Mouse (Mus musculus) cerebral cortex, adult 2 months (tissue): Measurements from ENCODE around the gene Parp3.

Experiments used
- WGBS: fragments of 180-500 bp; shearing (Covaris S2); methylation state at CpG from one replicate; pipeline ENCODE4 v1.1.7; 2018; 5-methylcytosine and 5-hydroxymethylcytosine counted together

Gene Parp3

GRCm38 (mm10) chr9:106457163-106457559 is 19.6 kb downstream of the Parp3 start:
- 60% methylated on average over 9 of the region's 9 CpGs for WGBS

- WGBS: 40% methylated on average over 15 of the region's 15 CpGs
Measured at GRCm38 (mm10) chr9:106456325-106457162, 20.2 kb downstream of the Parp3 start.

- WGBS: 18% methylated on average over 17 of the region's 17 CpGs
Measured at GRCm38 (mm10) chr9:106454888-106455681, 21.7 kb downstream of the Parp3 start.

GRCm38 (mm10) chr9:106454071-106454761 is 22.5 kb downstream of the Parp3 start:
- WGBS: 7% methylated on average over 20 of the region's 20 CpGs

- 2% methylated on average over 54 of the region's 74 CpGs for WGBS
Measured at GRCm38 (mm10) chr9:106453271-106454070, 23.3 kb downstream of the Parp3 start, which contains the start of gene Pcbp4. Pcbp4 (plus strand) TSS chr9:106453291.

GRCm38 (mm10) chr9:106452821-106453220 is 23.9 kb downstream of the Parp3 start:
- 13% methylated on average over 7 of the region's 7 CpGs for WGBS

GRCm38 (mm10) chr9:106452351-106452750 is 24.4 kb downstream of the Parp3 start:
- WGBS: 55% methylated on average over 6 of the region's 6 CpGs

GRCm38 (mm10) chr9:106451899-106452298 is 24.9 kb downstream of the Parp3 start:
- 69% methylated on average over 2 of the region's 2 CpGs for WGBS

GRCm38 (mm10) chr9:106451298-106451697 is 25.5 kb downstream of the Parp3 start:
- 86% methylated on average over 11 of the region's 11 CpGs for WGBS

- WGBS: 45% methylated on average over 9 of the region's 9 CpGs
Measured at GRCm38 (mm10) chr9:106450661-106451060, 26.1 kb downstream of the Parp3 start.

GRCm38 (mm10) chr9:106449947-106450346 is 26.8 kb downstream of the Parp3 start:
- 84% methylated on average over 8 of the region's 8 CpGs for WGBS

GRCm38 (mm10) chr9:106448498-106449031 is 28.2 kb downstream of the Parp3 start:
- WGBS: under 1% methylated on average over 23 of the region's 23 CpGs

GRCm38 (mm10) chr9:106447951-106448350 is 28.8 kb downstream of the Parp3 start:
- 25% methylated on average over 9 of the region's 9 CpGs for WGBS

GRCm38 (mm10) chr9:106447348-106447747 is 29.4 kb downstream of the Parp3 start, which contains the start of the genes Abhd14b and Abhd14a:
Abhd14b (plus strand) TSS chr9:106447459.
Abhd14a (minus strand) TSS chr9:106447678.
- under 1% methylated on average over 24 of the region's 24 CpGs for WGBS

GRCm38 (mm10) chr9:106444836-106445235 is 31.9 kb downstream of the Parp3 start:
- WGBS: 87% methylated on average over 4 of the region's 4 CpGs

- WGBS: 85% methylated on average over 5 of the region's 5 CpGs
Measured at GRCm38 (mm10) chr9:106442680-106443079, 34.1 kb downstream of the Parp3 start.

- 87% methylated on average over 9 of the region's 9 CpGs for WGBS
Measured at GRCm38 (mm10) chr9:106436566-106436965, 40.2 kb downstream of the Parp3 start.

GRCm38 (mm10) chr9:106433389-106433788 is 43.4 kb downstream of the Parp3 start:
- WGBS: 51% methylated on average over 7 of the region's 7 CpGs

- WGBS: 0% methylated on average over 4 of the region's 4 CpGs
Measured at GRCm38 (mm10) chr9:106430015-106430264, 46.8 kb downstream of the Parp3 start.

GRCm38 (mm10) chr9:106429221-106430014 is 47.3 kb downstream of the Parp3 start, which contains the start of gene Rpl29:
Rpl29 (plus strand) TSS chr9:106429454.
- under 1% methylated on average over 55 of the region's 55 CpGs for WGBS
